Mouse (Mus musculus) stomach, embryonic 16.5 days (tissue): ENCODE data around the gene Bmx. TPM values are rescaled to one million over a fixed set of nuclear protein-coding genes. Genes with fewer than 3 reads are reported as not detected.
A peak's percentile ranks its signal among the peaks of the same experiment; 100 is the strongest.

ENCODE experiments used
- ATAC-seq: fragments of 200-750 bp; cut with Nextera tagmentation; 2 replicates; pipeline ENCODE4 v1.8.0; 2017; ENCODE audit warnings: moderate number of reproducible peaks, moderate TSS enrichment; ENCODE audit not compliant: insufficient read depth, low FRiP score
- H3K27ac ChIP-seq: fragments of 300-500 bp; sonication (generic); 2 replicates; pipeline ENCODE4 v1.5.1; 2014; ENCODE audit warnings: low read length
- H3K27me3 ChIP-seq: fragments of 300-500 bp; sonication (generic); 2 replicates; pipeline ENCODE4 v1.6.1; 2014; ENCODE audit warnings: low read length, control low read depth, mixed read lengths; ENCODE audit not compliant: control insufficient read depth, insufficient read depth
- H3K36me3 ChIP-seq: fragments of 300-500 bp; sonication (generic); 2 replicates; pipeline ENCODE4 v1.6.1; 2014; ENCODE audit warnings: low read length; ENCODE audit not compliant: control insufficient read depth, insufficient read depth
- H3K4me1 ChIP-seq: fragments of 300-500 bp; sonication (generic); 2 replicates; pipeline ENCODE4 v1.6.1; 2014; ENCODE audit warnings: low read length, control low read depth, mixed read lengths; ENCODE audit not compliant: control insufficient read depth, insufficient read depth
- H3K4me2 ChIP-seq: fragments of 300-500 bp; sonication (generic); 2 replicates; pipeline ENCODE4 v1.6.1; 2014; ENCODE audit warnings: low read depth, low read length, mixed read lengths
- H3K4me3 ChIP-seq: fragments of 300-500 bp; sonication (generic); replicated peaks from 2 replicates; pipeline ENCODE4 v1.5.1; 2014; ENCODE audit warnings: mild to moderate bottlenecking, low read length
- H3K9ac ChIP-seq: fragments of 300-500 bp; sonication (generic); 2 replicates; pipeline ENCODE4 v1.6.1; 2014; ENCODE audit warnings: low read length
- H3K9me3 ChIP-seq: fragments of 300-500 bp; sonication (generic); replicated peaks from 2 replicates; pipeline ENCODE4 v1.6.1; 2016; ENCODE audit warnings: low read length, control low read depth; ENCODE audit not compliant: control insufficient read depth
- WGBS: fragments of 180-500 bp; shearing (Covaris S2); extraction: QIAGEN DNeasy Blood & Tissue Kit; methylation state at CpG from one replicate; pipeline ENCODE4 v1.1.7; 2014; 5-methylcytosine and 5-hydroxymethylcytosine counted together
- polyA plus RNA-seq: library from polyadenylated mRNA; unstranded; fragments of >200 nt; fragmentation: Nextera tagmentation; extraction: Ambion mirVana; gene quantifications from 2 replicates; pipeline ENCODE4 v1.2.1, GENCODE M21; 2015

The Bmx gene
- polyA plus RNA-seq, 1 experiment from 2014 or later, result 0.89 TPM

DNA sequence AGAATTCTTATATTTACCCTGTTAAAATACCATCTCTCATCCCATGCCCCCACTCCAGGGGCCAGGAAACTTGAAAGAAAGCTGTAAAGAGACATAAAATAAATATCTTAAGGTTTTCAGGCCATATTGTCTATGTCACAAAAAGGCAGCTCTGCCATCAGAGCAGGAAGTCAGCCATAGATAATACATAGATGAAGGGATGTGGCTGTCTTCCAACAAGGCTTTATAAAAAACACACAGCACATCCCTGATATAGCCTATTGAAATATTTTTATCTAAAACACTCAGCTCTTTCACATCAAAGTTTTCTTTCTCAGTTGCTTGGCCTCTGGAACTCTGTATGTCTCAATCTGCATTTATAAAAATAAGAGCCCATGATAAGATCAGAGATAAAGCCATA, 104.4 kb downstream of the Bmx start:
- Histone ChIP-seq H3K4me2 (no peak overlapping the region), H3K27me3 (no peaks in the 10 kb centered on the region), H3K36me3 (no peaks in the 10 kb centered on the region), H3K4me3 (no peak overlapping the region), H3K9me3 (no peaks in the 10 kb centered on the region), H3K9ac (no peak overlapping the region), H3K27ac (no peak overlapping the region), H3K4me1 (no peaks in the 10 kb centered on the region)
- no peak for ATAC-seq

DNA sequence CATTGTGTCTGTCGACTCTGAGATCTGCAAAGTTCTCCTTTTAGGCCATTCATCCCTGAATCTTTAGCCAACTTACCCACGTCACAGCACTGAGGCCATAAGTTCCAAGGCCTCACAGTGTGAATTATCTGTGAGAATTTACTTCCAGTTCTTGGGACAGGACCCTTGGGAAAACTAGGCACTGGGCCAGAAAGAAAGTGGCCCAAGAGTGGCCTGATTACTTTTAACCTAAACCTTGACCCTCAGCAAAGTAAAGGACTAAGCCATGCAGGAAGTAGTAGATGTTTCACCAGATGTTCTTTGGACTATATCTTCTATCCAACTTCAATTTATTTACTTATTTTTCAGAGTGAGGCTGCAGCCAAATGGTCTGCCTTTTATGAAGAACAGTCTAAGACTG, 105.3 kb downstream of the Bmx start:
- no peak overlapping the region for H3K4me3 ChIP-seq
- H3K4me2 ChIP-seq, result no peak overlapping the region
- no peak overlapping the region for H3K9ac ChIP-seq
- H3K9me3 ChIP-seq, result no peaks in the 10 kb centered on the region
- H3K27ac ChIP-seq, result no peak overlapping the region
- no peaks in the 10 kb centered on the region for H3K4me1 ChIP-seq
- no peaks in the 10 kb centered on the region for H3K36me3 ChIP-seq
- ATAC-seq, result no peak
- no peaks in the 10 kb centered on the region for H3K27me3 ChIP-seq
- WGBS, result 57% methylated on average over 2 of the region's 2 CpGs

DNA sequence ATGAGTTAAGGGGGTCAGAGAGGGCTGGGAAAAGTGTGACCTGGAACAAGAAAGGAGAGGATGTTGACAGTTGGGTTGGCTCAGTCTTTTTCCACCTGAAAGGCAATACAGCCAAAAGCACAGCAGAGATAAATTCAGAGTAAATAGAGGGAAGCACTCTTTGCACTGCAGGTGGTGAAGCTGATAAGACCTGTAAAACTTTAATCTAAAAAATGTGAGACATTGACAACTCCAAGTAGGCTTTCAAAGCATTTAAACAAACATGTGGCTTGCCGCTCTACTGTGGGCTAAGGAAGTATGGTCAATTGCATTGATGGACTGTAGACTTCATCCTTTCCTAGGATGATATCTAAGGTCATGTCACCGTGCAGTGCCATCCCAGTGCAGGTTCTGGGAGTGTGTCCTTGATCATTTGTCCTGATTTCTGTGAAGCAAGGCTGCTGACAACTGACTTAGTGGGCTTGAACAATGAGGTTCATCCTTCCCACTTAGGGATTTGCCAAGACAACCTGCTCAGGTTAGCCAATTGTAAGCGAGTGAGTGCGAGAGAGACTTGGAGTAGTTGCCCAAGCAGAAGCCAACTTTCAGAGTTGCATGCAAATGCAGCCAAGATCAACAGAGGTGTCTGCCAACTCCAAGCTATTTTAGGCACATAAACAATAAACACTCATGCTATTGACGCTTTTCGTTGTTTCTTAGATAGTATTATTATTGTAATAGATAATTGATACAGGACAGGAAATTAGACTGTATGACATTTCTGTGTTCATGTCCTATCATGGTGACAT, 112.3 kb downstream of the Bmx start:
- H3K27ac ChIP-seq, result no peak overlapping the region
- peaks cover 3% of the 10 kb centered on the region; the same call in 1 of the 2 replicates for H3K27me3 ChIP-seq
- ATAC-seq, result peak; percentile 56; the same call in 1 of the 2 replicates
- WGBS, result 67% methylated on average over 6 of the region's 6 CpGs
- no peak overlapping the region for H3K4me2 ChIP-seq
- no peaks in the 10 kb centered on the region for H3K9me3 ChIP-seq
- H3K4me3 ChIP-seq, result no peak overlapping the region
- no peaks in the 10 kb centered on the region for H3K36me3 ChIP-seq
- H3K4me1 ChIP-seq, result no peaks in the 10 kb centered on the region
- H3K9ac ChIP-seq, result no peak overlapping the region

Other genes starting within 250 kb of the Bmx start
- gene Car5b, start 230.2 kb downstream of the Bmx start, polyA plus RNA-seq, result 3.0 TPM in 2 replicates
- 13.6 and 19.0 TPM in 2 replicates for gene Siah1b, start 181.7 kb downstream of the Bmx start, polyA plus RNA-seq
- 5.8 and 7.2 TPM in 2 replicates for gene Cltrn, start 169.4 kb downstream of the Bmx start, polyA plus RNA-seq
- 16.1 and 18.6 TPM in 2 replicates for gene Ace2, start 118.9 kb downstream of the Bmx start, polyA plus RNA-seq
- 10.5 and 10.9 TPM in 2 replicates for gene Pir, start 11.2 kb upstream of the Bmx start, polyA plus RNA-seq
- gene Vegfd, start 115.2 kb upstream of the Bmx start, polyA plus RNA-seq, result 8.3 and 9.9 TPM in 2 replicates
- 14.9 and 15.5 TPM in 2 replicates for gene Piga, start 161.6 kb upstream of the Bmx start, polyA plus RNA-seq
- 0.72 TPM in 1 of 2 replicates, not detected in the other for gene Asb11, start 178.8 kb upstream of the Bmx start, polyA plus RNA-seq
- gene Asb9, start 248.1 kb upstream of the Bmx start, polyA plus RNA-seq, result not detected in 2 replicates